Mouse (Mus musculus): Measurements from ENCODE around the gene Pknox2.

DNA sequence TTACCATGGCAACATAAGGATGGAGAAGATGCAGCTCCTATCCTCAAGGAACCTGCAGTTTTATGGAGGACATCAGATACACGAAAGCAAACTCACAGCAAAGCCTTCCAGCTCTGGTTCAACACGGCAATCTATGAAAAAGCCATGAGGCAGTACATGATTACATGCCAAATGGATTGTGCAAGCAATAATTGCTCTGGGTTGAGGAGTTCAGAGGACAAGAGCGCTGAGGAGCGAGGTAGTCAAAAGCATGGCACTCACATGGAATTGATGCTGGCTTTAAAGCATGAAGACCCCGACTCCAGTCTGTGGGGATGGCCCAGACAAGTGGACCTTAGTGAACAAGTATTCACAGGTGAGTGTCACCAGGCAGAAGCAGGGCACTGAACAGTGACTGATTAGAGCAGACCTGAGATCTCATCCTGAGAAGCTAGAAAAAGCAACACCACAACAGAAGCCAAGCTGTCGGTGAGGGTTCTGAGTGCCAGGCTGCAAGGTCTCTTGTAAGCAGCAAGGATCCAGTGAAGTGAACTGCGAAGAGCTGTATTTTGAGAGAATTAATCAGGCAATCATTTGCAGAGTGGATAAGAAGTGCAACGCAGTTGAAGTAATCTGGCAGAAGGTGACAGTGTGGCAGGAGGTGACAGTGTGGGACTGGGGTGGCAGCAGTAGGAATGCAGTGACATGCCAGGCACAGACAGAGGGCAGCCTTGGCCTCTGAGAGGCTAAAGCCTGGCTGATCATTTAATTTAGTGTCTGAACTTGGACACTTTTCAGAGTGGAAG lies 22.3 kb downstream of the Pknox2 start:
- TF ChIP-seq POLR2A (IDR thresholded peaks at IDR 0.05; ENCODE audit: borderline replicate concordance, low read depth, low read length) (no peak), CTCF (IDR thresholded peaks at IDR 0.05; ENCODE audit: low read depth, low read length) (no peak)

All from bone marrow macrophage, adult 2 months (primary cell).